Mouse (Mus musculus) heart, embryonic 16.5 days (tissue): ENCODE measurements around the gene Etv6. TPM values are rescaled to one million over a fixed set of nuclear protein-coding genes. Genes with fewer than 3 reads are reported as not detected.

Source experiments
- ATAC-seq: fragments of 200-750 bp; cut with Nextera tagmentation; replicated peaks from 2 replicates; pipeline ENCODE4 v1.8.0; 2017; ENCODE audit warnings: moderate number of reproducible peaks; ENCODE audit not compliant: insufficient read depth, low FRiP score; ENCODE audit errors: extremely low read depth
- H3K27ac ChIP-seq: fragments of 300-500 bp; sonication (generic); 2 replicates; pipeline ENCODE4 v1.5.1; 2014; ENCODE audit warnings: mild to moderate bottlenecking, low read length, control low read depth, moderate library complexity
- H3K27me3 ChIP-seq: fragments of 300-500 bp; sonication (generic); 2 replicates; pipeline ENCODE4 v1.6.1; 2014; ENCODE audit warnings: low read length, mixed read lengths; ENCODE audit not compliant: control insufficient read depth, insufficient read depth
- H3K36me3 ChIP-seq: fragments of 300-500 bp; sonication (generic); 2 replicates; pipeline ENCODE4 v1.6.1; 2014; ENCODE audit not compliant: control insufficient read depth, insufficient read depth
- H3K4me1 ChIP-seq: fragments of 300-500 bp; sonication (generic); 2 replicates; pipeline ENCODE4 v1.6.1; 2014; ENCODE audit warnings: low read length, mixed read lengths; ENCODE audit not compliant: control insufficient read depth, insufficient read depth
- H3K4me2 ChIP-seq: fragments of 300-500 bp; sonication (generic); 2 replicates; pipeline ENCODE4 v1.6.1; 2014; ENCODE audit warnings: low read depth, mild to moderate bottlenecking, control low read depth, low read length
- H3K4me3 ChIP-seq: fragments of 300-500 bp; sonication (generic); 2 replicates; pipeline ENCODE4 v1.5.1; 2014; ENCODE audit warnings: mild to moderate bottlenecking, control low read depth, low read length
- H3K9ac ChIP-seq: fragments of 300-500 bp; sonication (generic); 2 replicates; pipeline ENCODE4 v1.6.1; 2014; ENCODE audit warnings: low read length, control low read depth
- H3K9me3 ChIP-seq: fragments of 300-500 bp; sonication (generic); replicated peaks from 2 replicates; pipeline ENCODE4 v1.6.1; 2016; ENCODE audit warnings: low read length; ENCODE audit not compliant: control insufficient read depth
- WGBS: fragments of 180-500 bp; shearing (Covaris S2); extraction: QIAGEN DNeasy Blood & Tissue Kit; methylation state at CpG from one replicate; pipeline ENCODE4 v1.1.7; 2014; 5-methylcytosine and 5-hydroxymethylcytosine counted together
- polyA plus RNA-seq: library from polyadenylated mRNA; unstranded; fragments of >200 nt; fragmentation: Nextera tagmentation; extraction: Ambion mirVana; gene quantifications from 2 replicates; pipeline ENCODE4 v1.2.1, GENCODE M21; 2015

Etv6 gene
- polyA plus RNA-seq, 1 experiment from 2014 or later: 12.3 TPM

- H3K4me1 ChIP-seq: peaks cover 7% of the 10 kb centered on the region
- peaks cover 8% of the 10 kb centered on the region; the same call in 1 of the 2 replicates for H3K36me3 ChIP-seq
- no peaks in the 10 kb centered on the region for H3K27me3 ChIP-seq
- H3K9me3 ChIP-seq: no peaks in the 10 kb centered on the region
- no peak overlapping the region for H3K4me3 ChIP-seq
- no peak for ATAC-seq
- no peak overlapping the region for H3K27ac ChIP-seq
- no peak overlapping the region for H3K9ac ChIP-seq
- 88% methylated on average over 6 of the region's 6 CpGs for WGBS
- no peak overlapping the region for H3K4me2 ChIP-seq
Measured at GRCm38 (mm10) chr6:134075031-134075430, 39.5 kb downstream of the Etv6 start.

GRCm38 (mm10) chr6:134078016-134078415 is 42.5 kb downstream of the Etv6 start:
- Histone ChIP-seq H3K36me3 (peaks cover 5% of the 10 kb centered on the region; the same call in 1 of the 2 replicates), H3K9ac (no peak overlapping the region), H3K27me3 (no peaks in the 10 kb centered on the region), H3K27ac (no peak overlapping the region), H3K9me3 (no peaks in the 10 kb centered on the region), H3K4me3 (no peak overlapping the region), H3K4me2 (no peak overlapping the region), H3K4me1 (peaks cover 7% of the 10 kb centered on the region)
- ATAC-seq: no peak; the same call in 1 of the 2 replicates
- WGBS: 58% methylated on average over 6 of the region's 6 CpGs

GRCm38 (mm10) chr6:134079112-134079511 is 43.6 kb downstream of the Etv6 start:
- Histone ChIP-seq H3K4me1 (peaks cover 7% of the 10 kb centered on the region), H3K4me2 (no peak overlapping the region), H3K36me3 (0 out of 2 replicates have a peak, but pooled peaks cover 2% of the 10 kb centered on the region), H3K27ac (no peak overlapping the region), H3K4me3 (no peak overlapping the region), H3K27me3 (no peaks in the 10 kb centered on the region), H3K9me3 (no peaks in the 10 kb centered on the region), H3K9ac (no peak overlapping the region)
- no peak for ATAC-seq
- WGBS: 85% methylated on average over 9 of the region's 9 CpGs

- no peak overlapping the region for H3K27ac ChIP-seq
- no peak overlapping the region for H3K9ac ChIP-seq
- no peak overlapping the region for H3K4me2 ChIP-seq
- peaks cover 7% of the 10 kb centered on the region for H3K4me1 ChIP-seq
- no peaks in the 10 kb centered on the region for H3K9me3 ChIP-seq
- ATAC-seq: no peak
- 88% methylated on average over 2 of the region's 2 CpGs for WGBS
- no peaks in the 10 kb centered on the region for H3K27me3 ChIP-seq
- 0 out of 2 replicates have a peak, but pooled peaks cover 2% of the 10 kb centered on the region for H3K36me3 ChIP-seq
- no peak overlapping the region for H3K4me3 ChIP-seq
Measured at GRCm38 (mm10) chr6:134079563-134079962, 44.1 kb downstream of the Etv6 start.

DNA sequence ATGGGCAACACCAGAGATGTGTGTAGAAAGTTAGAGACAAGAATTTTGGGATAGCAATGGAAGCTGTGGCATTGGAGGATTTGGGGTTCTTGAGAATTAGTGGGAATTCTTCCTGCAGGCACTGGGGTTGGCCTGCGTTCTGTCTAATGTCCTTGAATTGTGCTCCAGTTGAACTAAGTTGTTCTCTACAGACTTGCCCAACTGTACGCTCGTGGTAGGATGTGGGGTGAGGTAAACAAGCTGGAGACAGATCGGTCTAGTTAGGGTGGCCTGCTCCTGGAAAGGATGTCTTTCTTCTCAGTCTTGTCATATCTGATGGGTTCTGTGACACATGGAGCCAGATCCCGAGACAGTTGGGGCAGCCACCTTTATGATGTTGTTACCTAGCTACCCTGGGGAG is 45.4 kb downstream of the Etv6 start:
- ATAC-seq: no peak
- peaks cover 7% of the 10 kb centered on the region for H3K4me1 ChIP-seq
- H3K9me3 ChIP-seq: no peaks in the 10 kb centered on the region
- H3K27me3 ChIP-seq: no peaks in the 10 kb centered on the region
- H3K4me3 ChIP-seq: no peak overlapping the region
- 84% methylated on average over 5 of the region's 5 CpGs for WGBS
- no peak overlapping the region for H3K27ac ChIP-seq
- H3K36me3 ChIP-seq: 0 out of 2 replicates have a peak, but pooled peaks cover 2% of the 10 kb centered on the region
- H3K9ac ChIP-seq: no peak overlapping the region
- H3K4me2 ChIP-seq: no peak overlapping the region

GRCm38 (mm10) chr6:134082229-134082920 is 46.9 kb downstream of the Etv6 start:
- WGBS: 85% methylated on average over 15 of the region's 15 CpGs
- Histone ChIP-seq H3K27ac (no peak overlapping the region), H3K36me3 (no peaks in the 10 kb centered on the region), H3K4me1 (peaks cover 6% of the 10 kb centered on the region), H3K9me3 (no peaks in the 10 kb centered on the region), H3K9ac (no peak overlapping the region), H3K4me3 (no peak overlapping the region), H3K4me2 (no peak overlapping the region), H3K27me3 (no peaks in the 10 kb centered on the region)
- no peak for ATAC-seq

DNA sequence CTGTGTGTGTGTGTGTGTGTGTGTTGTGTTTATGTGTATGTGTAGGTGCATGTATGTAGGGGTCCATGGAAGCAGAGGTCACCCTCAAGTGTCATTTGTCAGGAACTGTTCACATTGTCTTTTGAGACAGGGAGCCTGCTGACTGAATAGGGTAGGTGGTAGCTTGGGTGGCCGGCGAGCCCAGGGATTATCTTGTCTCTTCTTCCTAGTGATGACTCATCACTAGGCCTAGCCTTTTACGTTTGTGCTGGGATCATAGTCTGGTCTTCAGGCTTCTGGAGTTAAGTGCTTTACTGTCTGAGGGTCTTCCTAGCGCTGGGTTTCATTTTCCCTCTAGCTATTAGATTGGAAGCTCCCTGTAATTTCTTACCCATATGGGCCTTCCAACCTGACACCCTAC is 47.9 kb downstream of the Etv6 start:
- Histone ChIP-seq H3K27ac (no peak overlapping the region), H3K4me1 (peaks cover 6% of the 10 kb centered on the region), H3K4me2 (no peak overlapping the region), H3K27me3 (no peaks in the 10 kb centered on the region), H3K9ac (no peak overlapping the region), H3K9me3 (no peaks in the 10 kb centered on the region), H3K4me3 (no peak overlapping the region), H3K36me3 (no peaks in the 10 kb centered on the region)
- 53% methylated on average over 4 of the region's 4 CpGs for WGBS
- no peak for ATAC-seq

DNA sequence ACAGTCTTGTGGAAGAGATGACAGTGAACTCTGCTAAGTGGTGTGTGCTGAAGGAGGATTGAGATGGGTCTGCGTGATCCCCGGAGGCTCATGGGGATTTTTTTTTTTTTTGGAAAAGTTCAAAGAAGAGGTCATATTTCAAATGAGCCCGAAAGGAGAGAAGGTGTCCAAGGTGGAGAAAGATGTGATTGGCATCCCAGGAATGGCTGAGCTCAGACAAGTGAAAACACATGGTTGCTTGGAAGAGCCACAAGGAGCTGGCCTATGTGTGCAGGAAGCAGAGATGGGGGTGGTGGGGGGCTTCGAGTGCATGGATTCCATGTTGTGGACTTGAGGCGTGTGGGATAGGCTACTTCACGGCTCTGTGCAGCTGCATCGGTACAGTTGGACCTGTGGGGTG is 50.9 kb downstream of the Etv6 start:
- H3K4me3 ChIP-seq: no peak overlapping the region
- H3K4me1 ChIP-seq: peaks cover 34% of the 10 kb centered on the region
- ATAC-seq: no peak
- no peaks in the 10 kb centered on the region for H3K36me3 ChIP-seq
- H3K9ac ChIP-seq: no peak overlapping the region
- WGBS: 75% methylated on average over 7 of the region's 7 CpGs
- H3K9me3 ChIP-seq: no peaks in the 10 kb centered on the region
- H3K27ac ChIP-seq: no peak overlapping the region
- H3K27me3 ChIP-seq: no peaks in the 10 kb centered on the region
- H3K4me2 ChIP-seq: no peak overlapping the region

GRCm38 (mm10) chr6:134087709-134088108 is 52.2 kb downstream of the Etv6 start:
- Histone ChIP-seq H3K4me1 (peaks cover 34% of the 10 kb centered on the region), H3K9ac (no peak overlapping the region), H3K27me3 (no peaks in the 10 kb centered on the region), H3K9me3 (no peaks in the 10 kb centered on the region), H3K27ac (0 out of 2 replicates have a peak overlapping the region, but pooled peaks have one; percentile 2), H3K36me3 (no peaks in the 10 kb centered on the region), H3K4me2 (no peak overlapping the region), H3K4me3 (no peak overlapping the region)
- WGBS: 71% methylated on average over 4 of the region's 4 CpGs
- no peak for ATAC-seq
